Comparison of ENCODE assay signal across 12 mouse cellular contexts in genomic region chr4:139639801-139640200, GRCm38 (mm10). TPM values are rescaled to one million over a fixed set of nuclear protein-coding genes. Genes with fewer than 3 reads are reported as not detected.
DNase-seq lines count a peak whose midpoint lies in the region; ATAC-seq lines count a peak whose summit lies in the region.
"Had no signal": no experiment of that assay in that cellular context is flagged by ENCODE, and none has a peak within 500 bp of the region (broad histone marks: within the 10 kb centered on the region; RNA-seq: fewer than 3 reads in every experiment).

No protein-coding gene starts in this region.

- H3K4me2 ChIP-seq in limb, embryonic 13.5 days (replicated peaks): no peak overlapping the region
- H3K4me2 ChIP-seq: embryonic facial prominence, embryonic 12.5 days had no signal

- H3K4me1 ChIP-seq in limb, embryonic 13.5 days: peaks cover 30% of the 10 kb centered on the region

- no peak for ATAC-seq in limb, embryonic 13.5 days (ENCODE audit: low FRiP score, low read depth)
- ATAC-seq in erythroid progenitor cell, adult 5-6 weeks (replicated peaks; ENCODE audit: low FRiP score, poor library complexity, severe bottlenecking): no peak

- H3K27me3 ChIP-seq in limb, embryonic 13.5 days: peaks cover 49% of the 10 kb centered on the region

- H3K4me3 ChIP-seq in limb, embryonic 13.5 days: no peak overlapping the region
- H3K4me3 ChIP-seq: embryonic facial prominence, embryonic 12.5 days; myocyte had no signal

- DNase-seq in A20 (ENCODE audit: low read depth, low spot score) (peak; percentile 94), MN1 (ENCODE audit: low spot score) (peak; percentile 67)
- DNase-seq in kidney, adult 18-20 months: peak; percentile 34
- no peak for DNase-seq in right cerebral cortex, postnatal 25 days
- DNase-seq in ovary, adult 18-20 months (ENCODE audit: low spot score): no peak
- DNase-seq: lung, adult 18-20 months had no signal

- no peak overlapping the region for H3K27ac ChIP-seq in limb, embryonic 13.5 days
- H3K27ac ChIP-seq: embryonic facial prominence, embryonic 12.5 days had no signal

- H3K9ac ChIP-seq in limb, embryonic 13.5 days: 0 out of 2 replicates have a peak overlapping the region, but pooled peaks have one; percentile 0
- H3K9ac ChIP-seq: embryonic facial prominence, embryonic 12.5 days had no signal

- H3K36me3 ChIP-seq in limb, embryonic 13.5 days: peaks cover 16% of the 10 kb centered on the region

- WGBS in limb, embryonic 13.5 days: 13% methylated on average over 12 of the region's 12 CpGs

- no peaks in the 10 kb centered on the region for H3K9me3 ChIP-seq in limb, embryonic 13.5 days
- H3K9me3 ChIP-seq: embryonic facial prominence, embryonic 12.5 days had no signal

RNA-seq across cellular contexts. Expression of gene Tas1r2, which starts 13.5 kb away (rescaled TPM):
- polyA plus RNA-seq in limb, embryonic 13.5 days (2015; fragmentation: Nextera tagmentation; extraction: Ambion mirVana): not detected in 2 replicates
- not detected in 2 replicates for total RNA-seq in erythroid progenitor cell, adult 5-6 weeks (2015; ENCODE audit: low replicate concordance)
- total RNA-seq in erythroid progenitor cell, adult 5-6 weeks (2017; ENCODE audit: low replicate concordance): not detected in 2 replicates
- total RNA-seq: left cerebral cortex, postnatal 10 days had no signal
- polyA plus RNA-seq: embryonic facial prominence, embryonic 12.5 days; testis, adult 2 months had no signal

RNA-seq across cellular contexts. Expression of gene Aldh4a1, which starts 17.1 kb away (rescaled TPM):
- polyA plus RNA-seq in limb, embryonic 13.5 days (2015; fragmentation: Nextera tagmentation; extraction: Ambion mirVana): 24.7 and 25.9 TPM in 2 replicates
- 1.7 and 1.8 TPM in 2 replicates for total RNA-seq in erythroid progenitor cell, adult 5-6 weeks (2015; ENCODE audit: low replicate concordance)
- 0.30 and 4.7 TPM in 2 replicates for total RNA-seq in erythroid progenitor cell, adult 5-6 weeks (2017; ENCODE audit: low replicate concordance)

RNA-seq across cellular contexts. Expression of gene Gm21969, which starts 36.8 kb away (rescaled TPM):
- not detected in 2 replicates for polyA plus RNA-seq in limb, embryonic 13.5 days (2015; fragmentation: Nextera tagmentation; extraction: Ambion mirVana)
- not detected in 2 replicates for total RNA-seq in erythroid progenitor cell, adult 5-6 weeks (2015; ENCODE audit: low replicate concordance)
- not detected in 2 replicates for total RNA-seq in erythroid progenitor cell, adult 5-6 weeks (2017; ENCODE audit: low replicate concordance)
- total RNA-seq: left cerebral cortex, postnatal 10 days had no signal
- polyA plus RNA-seq: embryonic facial prominence, embryonic 12.5 days; testis, adult 2 months had no signal

Comparison
In these comparisons a context has a peak if more than half of its experiments do, and no peak if none do; other contexts are left out.
1. DNase-seq: peak in A20 (single experiment), MN1 (single experiment) and kidney, adult 18-20 months (single experiment); none in right cerebral cortex, postnatal 25 days (single experiment) and ovary, adult 18-20 months (single experiment).